Mouse (Mus musculus): ENCODE data around the gene Fam43b. TPM values are rescaled to one million over a fixed set of nuclear protein-coding genes. Genes with fewer than 3 reads are reported as not detected.

Fam43b gene
- polyA plus RNA-seq, 1 experiment, result not detected

DNA sequence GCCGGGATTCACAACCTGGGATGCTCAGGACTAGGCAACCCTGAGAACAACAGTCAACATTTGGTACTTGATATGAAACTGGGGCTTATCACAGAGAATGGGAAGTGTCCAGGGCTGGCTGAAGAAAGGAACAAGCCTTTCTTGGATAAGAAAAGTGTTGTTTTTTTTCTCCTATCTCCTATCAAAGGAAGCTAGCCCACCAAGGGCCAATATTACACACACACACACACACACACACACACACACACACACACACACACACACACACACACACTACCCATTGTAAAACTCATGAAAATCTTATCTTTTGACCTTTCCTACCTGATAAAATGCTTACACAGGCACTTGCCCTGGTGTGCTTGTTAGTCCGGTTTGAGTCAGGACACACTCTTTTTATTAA lies 40.8 kb downstream of the Fam43b start:
- no peaks in the 10 kb centered on the region for H3K4me1 ChIP-seq (ENCODE audit: control insufficient read depth, insufficient read depth, low read length)
- H3K4me3 ChIP-seq (ENCODE audit: insufficient read depth, low read length), result no peak overlapping the region
- TF ChIP-seq CTCF (IDR thresholded peaks at IDR 0.05; ENCODE audit: borderline replicate concordance, insufficient read depth, low read length) (no peak), POLR2A (IDR thresholded peaks at IDR 0.05; ENCODE audit: low read depth, low read length) (no peak)
- no peak overlapping the region for H3K27ac ChIP-seq (ENCODE audit: insufficient read depth, low read length)

DNA sequence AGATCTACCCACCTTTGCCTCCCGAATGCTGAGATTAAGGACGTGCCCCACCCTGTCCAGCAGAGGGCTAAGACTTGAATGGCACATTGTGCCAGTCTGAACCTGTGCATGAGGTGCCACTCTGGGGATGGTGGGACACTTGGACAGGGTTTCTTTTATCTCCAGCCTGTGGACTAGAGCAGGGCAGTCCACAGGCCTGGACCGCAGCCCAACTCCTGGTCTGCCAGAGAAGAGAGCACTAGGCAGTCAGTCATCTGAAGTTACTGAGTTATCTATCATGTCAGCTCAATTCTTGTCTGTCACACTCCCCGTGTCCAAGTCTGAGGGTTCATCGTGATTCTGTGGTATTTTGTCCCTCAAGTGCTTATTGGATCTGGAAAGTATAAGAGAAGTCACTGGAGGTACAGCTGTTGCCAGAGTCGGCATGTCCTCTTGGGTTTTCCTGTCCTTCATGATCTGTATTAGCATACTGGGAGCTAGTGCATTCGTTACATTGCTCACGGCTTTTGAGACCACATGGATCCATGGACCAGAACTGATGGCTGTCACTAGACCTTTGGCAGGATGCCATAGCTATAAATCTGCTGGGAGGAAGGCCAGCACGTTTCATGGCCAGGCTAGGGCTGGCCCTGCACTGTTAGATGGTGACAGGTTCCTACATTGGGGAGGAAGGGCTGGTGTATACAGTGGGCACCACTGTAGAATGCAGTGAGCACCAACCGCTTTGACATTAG lies 42.7 kb downstream of the Fam43b start:
- H3K4me1 ChIP-seq (ENCODE audit: control insufficient read depth, insufficient read depth, low read length), result no peaks in the 10 kb centered on the region
- H3K27ac ChIP-seq (ENCODE audit: insufficient read depth, low read length), result no peak overlapping the region
- H3K4me3 ChIP-seq (ENCODE audit: insufficient read depth, low read length), result no peak overlapping the region
- TF ChIP-seq CTCF (IDR thresholded peaks at IDR 0.05; ENCODE audit: borderline replicate concordance, insufficient read depth, low read length), result no peak
- TF ChIP-seq POLR2A (IDR thresholded peaks at IDR 0.05; ENCODE audit: low read depth, low read length), result no peak

DNA sequence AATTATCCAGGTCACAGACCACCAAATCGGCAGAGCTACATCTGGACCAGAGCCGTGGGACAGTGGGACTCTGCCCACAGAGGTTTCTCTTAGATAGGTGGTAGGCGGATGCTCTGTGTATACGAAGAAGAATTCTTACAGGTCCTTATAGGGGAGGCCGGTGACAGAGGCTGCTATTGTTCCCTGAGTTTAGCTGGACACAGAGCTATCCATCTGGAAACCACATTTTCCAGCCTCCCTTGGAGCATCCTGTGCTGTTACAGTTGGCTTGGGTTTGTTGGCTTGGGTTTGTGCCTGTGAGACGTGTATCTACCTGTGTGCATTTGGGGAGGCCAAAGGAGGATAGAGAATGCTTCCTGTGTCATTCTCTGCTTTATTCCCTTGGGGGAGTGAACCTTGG lies 43.6 kb downstream of the Fam43b start:
- Histone ChIP-seq H3K27ac (ENCODE audit: insufficient read depth, low read length) (no peak overlapping the region), H3K4me1 (ENCODE audit: control insufficient read depth, insufficient read depth, low read length) (no peaks in the 10 kb centered on the region), H3K4me3 (ENCODE audit: insufficient read depth, low read length) (no peak overlapping the region)
- TF ChIP-seq POLR2A (IDR thresholded peaks at IDR 0.05; ENCODE audit: low read depth, low read length) (no peak), CTCF (IDR thresholded peaks at IDR 0.05; ENCODE audit: borderline replicate concordance, insufficient read depth, low read length) (no peak)

DNA sequence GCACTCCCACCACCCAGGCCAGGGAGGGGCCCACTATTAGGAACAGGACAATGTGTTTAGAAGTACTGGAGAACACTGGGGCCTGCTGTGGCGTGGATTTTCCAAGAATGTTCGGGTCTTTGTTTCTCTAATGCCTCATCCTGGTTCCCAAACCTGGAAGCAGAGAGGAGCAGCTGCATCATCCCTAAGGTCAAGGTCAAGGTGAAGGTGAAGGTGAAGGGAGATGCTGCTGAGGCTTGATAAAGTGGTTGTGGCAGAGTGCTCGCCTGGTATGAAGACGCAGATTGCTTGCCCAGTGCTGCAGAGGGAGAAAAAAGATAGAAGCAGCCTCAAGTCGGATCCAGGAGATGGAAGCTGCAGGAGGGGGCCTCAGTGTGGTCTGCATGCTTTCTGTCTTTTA lies 44.5 kb downstream of the Fam43b start:
- H3K27ac ChIP-seq (ENCODE audit: insufficient read depth, low read length), result no peak overlapping the region

DNA sequence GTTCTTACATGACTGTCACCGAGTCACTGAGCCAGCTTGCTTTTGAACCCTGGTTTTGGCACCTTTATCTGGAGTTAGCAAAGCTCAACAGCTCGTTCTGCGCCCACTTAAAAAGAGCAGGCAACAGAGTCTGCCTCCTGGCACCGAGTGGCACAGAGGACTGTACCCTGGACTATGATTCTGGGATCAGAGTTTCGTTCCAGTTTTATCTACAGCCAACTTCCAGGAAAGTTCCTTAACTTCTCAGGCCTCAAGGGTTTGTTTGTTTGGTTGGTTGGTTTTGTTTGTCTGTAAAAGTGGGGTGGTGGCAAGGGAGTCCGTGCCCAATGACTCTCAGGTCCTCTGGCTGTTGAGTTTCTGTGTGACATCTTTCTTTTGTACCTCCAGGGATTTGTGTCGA lies 47.6 kb downstream of the Fam43b start:
- H3K4me3 ChIP-seq (ENCODE audit: insufficient read depth, low read length), result no peak overlapping the region
- H3K4me1 ChIP-seq (ENCODE audit: control insufficient read depth, insufficient read depth, low read length), result no peaks in the 10 kb centered on the region
- H3K27ac ChIP-seq (ENCODE audit: insufficient read depth, low read length), result no peak overlapping the region
- TF ChIP-seq CTCF (IDR thresholded peaks at IDR 0.05; ENCODE audit: borderline replicate concordance, insufficient read depth, low read length), result no peak
- TF ChIP-seq POLR2A (IDR thresholded peaks at IDR 0.05; ENCODE audit: low read depth, low read length), result no peak

More for the DNA sequence above, 44.5 kb downstream of the Fam43b start:
- no peaks in the 10 kb centered on the region for H3K4me1 ChIP-seq (ENCODE audit: control insufficient read depth, insufficient read depth, low read length)
- TF ChIP-seq POLR2A (IDR thresholded peaks at IDR 0.05; ENCODE audit: low read depth, low read length) (no peak), CTCF (IDR thresholded peaks at IDR 0.05; ENCODE audit: borderline replicate concordance, insufficient read depth, low read length) (no peak)
- no peak overlapping the region for H3K4me3 ChIP-seq (ENCODE audit: insufficient read depth, low read length)

DNA sequence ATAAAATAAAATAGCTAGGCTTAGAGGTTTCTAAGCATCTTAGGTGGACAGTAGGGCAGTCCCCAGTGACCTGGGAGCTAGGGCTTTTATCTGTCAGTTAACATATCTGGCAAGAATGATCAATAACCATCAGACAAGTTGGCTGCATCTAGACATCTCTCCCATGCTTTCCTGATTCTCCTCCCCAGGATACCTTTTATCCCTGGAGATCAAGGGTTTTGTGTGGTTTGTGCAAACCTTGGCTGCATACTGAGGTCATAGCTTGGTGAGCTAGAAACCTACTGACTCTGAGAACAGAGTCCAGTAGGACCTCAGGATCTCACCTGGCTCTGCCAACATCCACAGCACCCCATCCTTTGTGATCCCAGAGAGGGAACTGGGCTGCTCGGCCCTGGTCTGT lies 49.0 kb downstream of the Fam43b start:
- no peak for TF ChIP-seq POLR2A (IDR thresholded peaks at IDR 0.05; ENCODE audit: low read depth, low read length)
- no peak for TF ChIP-seq CTCF (IDR thresholded peaks at IDR 0.05; ENCODE audit: borderline replicate concordance, insufficient read depth, low read length)
- H3K4me3 ChIP-seq (ENCODE audit: insufficient read depth, low read length), result no peak overlapping the region

DNA sequence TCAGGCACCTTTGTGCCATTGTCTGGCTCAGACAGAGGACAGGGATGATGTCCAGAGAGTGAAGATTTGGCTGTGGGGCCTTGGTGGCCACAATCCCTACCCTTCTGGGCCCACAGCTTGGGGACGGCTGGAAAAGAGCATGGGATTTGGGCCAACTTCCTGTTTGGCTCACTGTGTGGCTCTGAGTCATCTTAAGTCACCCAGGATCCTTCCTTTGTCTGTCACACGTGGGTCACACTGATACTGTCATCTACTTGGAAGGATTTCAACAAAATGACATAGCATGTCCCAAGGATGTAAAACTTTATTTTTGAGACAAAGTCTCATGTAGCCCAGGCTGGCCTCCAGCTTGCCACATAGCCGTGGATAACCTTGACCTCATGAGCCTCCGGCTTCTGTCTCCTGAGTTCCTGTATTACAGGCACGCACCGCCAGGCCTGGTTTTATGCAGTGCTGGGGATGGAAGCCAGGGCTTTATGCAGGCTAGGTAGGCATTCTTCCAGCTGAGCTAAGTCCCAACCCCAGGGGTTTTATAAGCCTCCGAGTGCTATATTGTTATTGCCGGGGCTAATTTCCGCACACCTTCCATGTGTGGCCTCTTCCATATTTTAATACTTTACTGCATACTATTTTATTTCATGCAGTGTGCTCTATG lies 51.3 kb downstream of the Fam43b start:
- Histone ChIP-seq H3K27ac (ENCODE audit: insufficient read depth, low read length) (no peak overlapping the region), H3K4me1 (ENCODE audit: control insufficient read depth, insufficient read depth, low read length) (peaks cover 6% of the 10 kb centered on the region; the same call in 1 of the 2 replicates)
- TF ChIP-seq POLR2A (IDR thresholded peaks at IDR 0.05; ENCODE audit: low read depth, low read length) (no peak), CTCF (IDR thresholded peaks at IDR 0.05; ENCODE audit: borderline replicate concordance, insufficient read depth, low read length) (no peak)

More for the DNA sequence above, 49.0 kb downstream of the Fam43b start:
- Histone ChIP-seq H3K27ac (ENCODE audit: insufficient read depth, low read length) (no peak overlapping the region), H3K4me1 (ENCODE audit: control insufficient read depth, insufficient read depth, low read length) (peaks cover 6% of the 10 kb centered on the region; the same call in 1 of the 2 replicates)

More for the DNA sequence above, 51.3 kb downstream of the Fam43b start:
- H3K4me3 ChIP-seq (ENCODE audit: insufficient read depth, low read length), result no peak overlapping the region

Other genes with a start within 250 kb of the Fam43b start
- gene Hp1bp3, start 180.2 kb downstream of the Fam43b start, polyA plus RNA-seq (2011; ENCODE audit: insufficient read length, low read depth, missing spikeins), result 110 and 153 TPM in 2 replicates
- 0.42 and 0.68 TPM in 2 replicates for gene Sh2d5, start 146.1 kb downstream of the Fam43b start, polyA plus RNA-seq (2011; ENCODE audit: insufficient read length, low read depth, missing spikeins)
- 0.51 TPM in 1 of 2 replicates, not detected in the other for gene Kif17, start 146.1 kb downstream of the Fam43b start, polyA plus RNA-seq (2011; ENCODE audit: insufficient read length, low read depth, missing spikeins)
- 191 and 221 TPM in 2 replicates for gene Ddost, start 91.8 kb downstream of the Fam43b start, polyA plus RNA-seq (2011; ENCODE audit: insufficient read length, low read depth, missing spikeins)
- 17.5 and 19.1 TPM in 2 replicates for gene Pink1, start 70.2 kb downstream of the Fam43b start, polyA plus RNA-seq (2011; ENCODE audit: insufficient read length, low read depth, missing spikeins)
- gene Cda, start 28.5 kb downstream of the Fam43b start, polyA plus RNA-seq (2011; ENCODE audit: insufficient read length, low read depth, missing spikeins), result 1.0 and 1.2 TPM in 2 replicates
- gene Mul1, start 38.1 kb upstream of the Fam43b start, polyA plus RNA-seq (2011; ENCODE audit: insufficient read length, low read depth, missing spikeins), result 14.4 and 15.8 TPM in 2 replicates
- 5.6 and 7.2 TPM in 2 replicates for gene Camk2n1, start 57.8 kb upstream of the Fam43b start, polyA plus RNA-seq (2011; ENCODE audit: insufficient read length, low read depth, missing spikeins)
- not detected in 2 replicates for gene Vwa5b1, start 239.4 kb upstream of the Fam43b start, polyA plus RNA-seq (2011; ENCODE audit: insufficient read length, low read depth, missing spikeins)

Data from embryonic fibroblast, embryonic 13.5 days (primary cell).